Mouse (Mus musculus): ENCODE measurements at regions not wholly inside any gene's neighbourhood (a gene's known extent, or its start where the extent isn't known, plus 50 kb on each side); places are given as distances from the start of the nearest gene placed in this dataset.
A peak's percentile ranks its signal among the peaks of the same experiment; 100 is the strongest.

GRCm38 (mm10) chr13:97688310-97688886 lies 72.0 kb downstream of the Gm10260 start:
- Histone ChIP-seq H3K27me3 (replicated peaks; ENCODE audit: control insufficient read depth, insufficient read depth, low read length) (no peaks in the 10 kb centered on the region), H3K36me3 (ENCODE audit: control insufficient read depth, insufficient read depth, low read length) (no peaks in the 10 kb centered on the region), H3K4me3 (ENCODE audit: insufficient read depth, low read depth, low read length) (no peak overlapping the region), H3K27ac (ENCODE audit: insufficient read depth, low read depth, low read length) (no peak overlapping the region), H3K4me1 (ENCODE audit: control insufficient read depth, insufficient read depth, low read length) (no peaks in the 10 kb centered on the region)
- TF ChIP-seq POLR2A (IDR thresholded peaks at IDR 0.05; ENCODE audit: low read depth, low read length) (no peak), CTCF (conservative IDR thresholded peaks at IDR 0.05; ENCODE audit: insufficient read depth, insufficient read length, low read depth, low read length) (no peak)
- 75% methylated on average over 12 of the region's 12 CpGs for WGBS
- DNase-seq: no peak

GRCm38 (mm10) chr13:97683836-97684235 lies 76.6 kb downstream of the Gm10260 start:
- peak; percentile 62 for DNase-seq
- WGBS: 75% methylated on average over 6 of the region's 6 CpGs
- Histone ChIP-seq H3K4me3 (ENCODE audit: insufficient read depth, low read depth, low read length) (no peak overlapping the region), H3K27ac (ENCODE audit: insufficient read depth, low read depth, low read length) (no peak overlapping the region), H3K27me3 (replicated peaks; ENCODE audit: control insufficient read depth, insufficient read depth, low read length) (no peaks in the 10 kb centered on the region), H3K36me3 (ENCODE audit: control insufficient read depth, insufficient read depth, low read length) (no peaks in the 10 kb centered on the region), H3K4me1 (ENCODE audit: control insufficient read depth, insufficient read depth, low read length) (no peaks in the 10 kb centered on the region)
- TF ChIP-seq POLR2A (IDR thresholded peaks at IDR 0.05; ENCODE audit: low read depth, low read length) (no peak), CTCF (conservative IDR thresholded peaks at IDR 0.05; ENCODE audit: insufficient read depth, insufficient read length, low read depth, low read length) (no peak)

GRCm38 (mm10) chr13:97681228-97681987 lies 79.0 kb downstream of the Gm10260 start:
- no peaks in the 10 kb centered on the region for H3K4me1 ChIP-seq (ENCODE audit: control insufficient read depth, insufficient read depth, low read length)
- no peaks in the 10 kb centered on the region for H3K27me3 ChIP-seq (replicated peaks; ENCODE audit: control insufficient read depth, insufficient read depth, low read length)
- no peak overlapping the region for H3K27ac ChIP-seq (ENCODE audit: insufficient read depth, low read depth, low read length)
- TF ChIP-seq CTCF (conservative IDR thresholded peaks at IDR 0.05; ENCODE audit: insufficient read depth, insufficient read length, low read depth, low read length): no peak
- no peak for TF ChIP-seq POLR2A (IDR thresholded peaks at IDR 0.05; ENCODE audit: low read depth, low read length)
- no peak for DNase-seq
- H3K4me3 ChIP-seq (ENCODE audit: insufficient read depth, low read depth, low read length): no peak overlapping the region
- WGBS: 64% methylated on average over 6 of the region's 6 CpGs
- no peaks in the 10 kb centered on the region for H3K36me3 ChIP-seq (ENCODE audit: control insufficient read depth, insufficient read depth, low read length)

GRCm38 (mm10) chr13:97680283-97680896 lies 80.0 kb downstream of the Gm10260 start:
- Histone ChIP-seq H3K4me1 (ENCODE audit: control insufficient read depth, insufficient read depth, low read length) (no peaks in the 10 kb centered on the region), H3K27me3 (replicated peaks; ENCODE audit: control insufficient read depth, insufficient read depth, low read length) (no peaks in the 10 kb centered on the region), H3K4me3 (ENCODE audit: insufficient read depth, low read depth, low read length) (no peak overlapping the region), H3K27ac (ENCODE audit: insufficient read depth, low read depth, low read length) (no peak overlapping the region), H3K36me3 (ENCODE audit: control insufficient read depth, insufficient read depth, low read length) (no peaks in the 10 kb centered on the region)
- no peak for DNase-seq
- WGBS: 90% methylated on average over 5 of the region's 5 CpGs
- TF ChIP-seq POLR2A (IDR thresholded peaks at IDR 0.05; ENCODE audit: low read depth, low read length): no peak
- TF ChIP-seq CTCF (conservative IDR thresholded peaks at IDR 0.05; ENCODE audit: insufficient read depth, insufficient read length, low read depth, low read length): no peak

DNA sequence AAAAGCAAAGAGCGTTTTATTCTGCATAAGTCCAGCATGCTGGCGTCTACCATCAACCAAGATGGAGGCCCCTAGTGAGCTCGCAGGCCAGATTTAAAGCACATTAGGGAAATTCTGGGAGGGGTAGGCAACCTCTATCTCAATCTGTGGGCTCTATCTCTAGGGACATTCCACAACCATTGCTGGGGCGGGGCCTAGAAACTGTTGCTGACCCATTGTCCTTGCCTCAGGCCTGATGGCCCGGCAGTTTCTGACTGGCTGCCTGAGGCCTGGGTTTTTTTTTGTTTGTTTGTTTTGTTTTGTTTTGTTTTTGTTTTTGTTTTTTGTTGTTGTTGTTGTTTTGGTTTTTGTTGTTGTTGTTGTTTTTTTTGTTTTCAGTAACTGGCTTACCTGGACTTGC lies 81.4 kb downstream of the Gm10260 start:
- Histone ChIP-seq H3K4me3 (ENCODE audit: insufficient read depth, low read depth, low read length) (no peak overlapping the region), H3K27ac (ENCODE audit: insufficient read depth, low read depth, low read length) (no peak overlapping the region), H3K4me1 (ENCODE audit: control insufficient read depth, insufficient read depth, low read length) (no peaks in the 10 kb centered on the region), H3K36me3 (ENCODE audit: control insufficient read depth, insufficient read depth, low read length) (no peaks in the 10 kb centered on the region), H3K27me3 (replicated peaks; ENCODE audit: control insufficient read depth, insufficient read depth, low read length) (no peaks in the 10 kb centered on the region)
- DNase-seq: no peak
- WGBS: 95% methylated on average over 5 of the region's 5 CpGs
- TF ChIP-seq POLR2A (IDR thresholded peaks at IDR 0.05; ENCODE audit: low read depth, low read length): no peak
- TF ChIP-seq CTCF (conservative IDR thresholded peaks at IDR 0.05; ENCODE audit: insufficient read depth, insufficient read length, low read depth, low read length): no peak

GRCm38 (mm10) chr13:97676536-97677048 lies 83.8 kb downstream of the Gm10260 start:
- WGBS: 73% methylated on average over 8 of the region's 8 CpGs
- no peak for TF ChIP-seq POLR2A (IDR thresholded peaks at IDR 0.05; ENCODE audit: low read depth, low read length)
- TF ChIP-seq CTCF (conservative IDR thresholded peaks at IDR 0.05; ENCODE audit: insufficient read depth, insufficient read length, low read depth, low read length): no peak
- no peak for DNase-seq

DNA sequence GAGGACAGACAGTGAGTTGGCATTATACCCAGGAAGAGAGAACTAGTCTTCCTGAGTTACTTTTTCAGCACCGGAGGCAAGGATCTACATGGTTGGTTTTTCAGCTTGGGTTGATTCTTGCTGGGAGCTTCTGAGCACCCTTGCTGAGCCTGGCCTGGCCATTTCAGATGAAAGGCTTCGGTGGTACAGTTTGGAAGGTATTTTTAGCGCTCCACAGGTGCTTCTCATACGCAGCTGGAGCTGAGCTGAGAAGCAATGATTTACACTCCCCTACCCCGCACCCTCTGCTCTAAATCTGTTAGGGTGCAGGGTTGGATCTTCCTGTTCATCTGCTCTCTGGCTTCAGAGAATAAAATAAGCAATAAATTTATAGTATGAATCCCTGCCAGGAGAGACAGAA lies 87.3 kb downstream of the Gm10260 start:
- H3K4me3 ChIP-seq (ENCODE audit: insufficient read depth, low read depth, low read length): no peak overlapping the region
- WGBS: 58% methylated on average over 5 of the region's 5 CpGs
- H3K27ac ChIP-seq (ENCODE audit: insufficient read depth, low read depth, low read length): no peak overlapping the region
- no peaks in the 10 kb centered on the region for H3K27me3 ChIP-seq (replicated peaks; ENCODE audit: control insufficient read depth, insufficient read depth, low read length)
- no peaks in the 10 kb centered on the region for H3K4me1 ChIP-seq (ENCODE audit: control insufficient read depth, insufficient read depth, low read length)
- H3K36me3 ChIP-seq (ENCODE audit: control insufficient read depth, insufficient read depth, low read length): no peaks in the 10 kb centered on the region
- no peak for DNase-seq
- TF ChIP-seq POLR2A (IDR thresholded peaks at IDR 0.05; ENCODE audit: low read depth, low read length) (no peak), CTCF (conservative IDR thresholded peaks at IDR 0.05; ENCODE audit: insufficient read depth, insufficient read length, low read depth, low read length) (no peak)

More at GRCm38 (mm10) chr13:97676536-97677048, 83.8 kb downstream of the Gm10260 start:
- H3K4me1 ChIP-seq (ENCODE audit: control insufficient read depth, insufficient read depth, low read length): no peaks in the 10 kb centered on the region
- H3K4me3 ChIP-seq (ENCODE audit: insufficient read depth, low read depth, low read length): no peak overlapping the region
- no peaks in the 10 kb centered on the region for H3K27me3 ChIP-seq (replicated peaks; ENCODE audit: control insufficient read depth, insufficient read depth, low read length)
- no peaks in the 10 kb centered on the region for H3K36me3 ChIP-seq (ENCODE audit: control insufficient read depth, insufficient read depth, low read length)
- no peak overlapping the region for H3K27ac ChIP-seq (ENCODE audit: insufficient read depth, low read depth, low read length)
